Mouse (Mus musculus): ENCODE measurements around the gene Yipf3.

DNA sequence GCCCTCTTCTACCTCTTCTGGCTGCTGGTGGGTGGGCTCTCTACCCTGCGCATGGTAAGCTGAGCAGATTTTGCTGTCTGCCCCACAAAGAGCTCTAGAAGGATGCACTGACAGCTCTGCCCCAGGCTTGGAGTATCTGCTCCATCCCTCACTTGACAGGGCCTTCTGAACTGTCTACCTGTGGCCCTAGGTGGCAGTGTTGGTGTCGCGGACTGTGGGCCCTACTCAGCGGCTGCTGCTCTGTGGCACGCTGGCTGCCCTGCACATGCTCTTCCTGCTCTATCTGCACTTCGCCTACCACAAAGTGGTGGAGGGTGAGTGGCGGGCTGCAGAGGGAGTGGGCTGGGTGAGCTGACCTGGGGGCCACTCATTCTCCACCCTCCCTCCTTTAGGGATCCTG, 3.3 kb downstream of the Yipf3 start:
- no peak for TF ChIP-seq GATA1 (IDR thresholded peaks at IDR 0.05; ENCODE audit: low read length)
- no peak for TF ChIP-seq TAL1 (IDR thresholded peaks at IDR 0.05; ENCODE audit: low read length)
